Mouse (Mus musculus): ENCODE results near the gene Fbxo17. TPM values are rescaled to one million over a fixed set of nuclear protein-coding genes. Genes with fewer than 3 reads are reported as not detected.
A peak's percentile ranks its signal among the peaks of the same experiment; 100 is the strongest.
"Not testable (repeated sequence)": the region's sequence is repeated elsewhere in the genome, so short reads cannot be mapped to it uniquely, and the experiment has no call there.

Fbxo17 gene
- 5.1 and 6.1 TPM in 2 replicates for polyA plus RNA-seq (2015; fragmentation: Nextera tagmentation; extraction: Ambion mirVana)

- Histone ChIP-seq H3K36me3 (ENCODE audit: control insufficient read depth, insufficient read depth, low read length) (no peaks in the 10 kb centered on the region), H3K27me3 (replicated peaks; ENCODE audit: control insufficient read depth, insufficient read depth, low read length) (no peaks in the 10 kb centered on the region), H3K27ac (ENCODE audit: low read length) (peak within 1 kb of the TSS; percentile 33; the same call in 1 of the 2 replicates), H3K9me3 (ENCODE audit: control insufficient read depth, low read length) (no peaks in the 10 kb centered on the region), H3K4me1 (ENCODE audit: control insufficient read depth, insufficient read depth, low read length) (peaks cover 4% of the 10 kb centered on the region; the same call in 1 of the 2 replicates), H3K4me2 (ENCODE audit: low read depth, low read length) (peak within 1 kb of the TSS; percentile 82), H3K9ac (ENCODE audit: low read depth, low read length) (peak within 1 kb of the TSS; percentile 77), H3K4me3 (ENCODE audit: low read length) (peak within 1 kb of the TSS; percentile 57)
- WGBS = 3% methylated on average over 36 of the region's 36 CpGs
- ATAC-seq = peak; percentile 86
These were observed at the start of gene Fbxo17 for GRCm38 (mm10) chr7:28716590-28717281. Gene Fbxo17, plus strand, starts transcription at chr7:28716804.

GRCm38 (mm10) chr7:28671172-28671571, 45.4 kb upstream of the Fbxo17 start:
- Histone ChIP-seq H3K4me1 (ENCODE audit: control insufficient read depth, insufficient read depth, low read length) (no peaks in the 10 kb centered on the region), H3K36me3 (ENCODE audit: control insufficient read depth, insufficient read depth, low read length) (no peaks in the 10 kb centered on the region)
- whole genome bisulfite sequencing = 43% methylated on average over 4 of the region's 4 CpGs

DNA sequence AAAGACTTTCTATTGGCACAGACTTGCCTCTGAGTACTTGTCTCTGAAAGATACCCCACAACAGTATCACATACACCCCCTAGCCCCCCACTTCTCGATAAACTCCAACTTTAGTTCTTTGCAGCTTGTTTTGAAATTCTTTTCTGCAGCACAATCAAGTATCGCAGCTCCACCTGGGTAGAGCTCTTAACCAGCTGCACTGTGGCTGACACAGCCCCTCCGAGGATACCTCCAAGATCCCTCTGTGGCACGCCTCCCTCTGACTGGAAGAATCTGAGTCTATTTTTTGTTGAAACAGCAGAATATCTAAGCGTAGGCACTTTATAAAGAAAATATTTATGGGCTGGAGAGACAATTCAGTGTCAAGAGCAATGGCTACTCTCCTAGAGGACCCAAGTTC, 44.3 kb upstream of the Fbxo17 start:
- 89% methylated on average over 5 of the region's 5 CpGs for WGBS
- H3K9ac ChIP-seq (ENCODE audit: low read depth, low read length) = no peak overlapping the region
- H3K27me3 ChIP-seq (replicated peaks; ENCODE audit: control insufficient read depth, insufficient read depth, low read length) = no peaks in the 10 kb centered on the region
- no peaks in the 10 kb centered on the region for H3K36me3 ChIP-seq (ENCODE audit: control insufficient read depth, insufficient read depth, low read length)
- no peak for ATAC-seq
- no peaks in the 10 kb centered on the region for H3K4me1 ChIP-seq (ENCODE audit: control insufficient read depth, insufficient read depth, low read length)
- no peak overlapping the region for H3K27ac ChIP-seq (ENCODE audit: low read length)
- no peak overlapping the region for H3K4me3 ChIP-seq (ENCODE audit: low read length)
- no peak overlapping the region for H3K4me2 ChIP-seq (ENCODE audit: low read depth, low read length)
- no peaks in the 10 kb centered on the region for H3K9me3 ChIP-seq (ENCODE audit: control insufficient read depth, low read length)

More at GRCm38 (mm10) chr7:28671172-28671571, 45.4 kb upstream of the Fbxo17 start:
- no peak overlapping the region for H3K4me3 ChIP-seq (ENCODE audit: low read length)
- H3K9me3 ChIP-seq (ENCODE audit: control insufficient read depth, low read length) = no peaks in the 10 kb centered on the region
- ATAC-seq = no peak
- no peak overlapping the region for H3K9ac ChIP-seq (ENCODE audit: low read depth, low read length)
- H3K27ac ChIP-seq (ENCODE audit: low read length) = no peak overlapping the region
- no peaks in the 10 kb centered on the region for H3K27me3 ChIP-seq (replicated peaks; ENCODE audit: control insufficient read depth, insufficient read depth, low read length)
- H3K4me2 ChIP-seq (ENCODE audit: low read depth, low read length) = no peak overlapping the region

- 69% methylated on average over 5 of the region's 5 CpGs for WGBS
- H3K9ac ChIP-seq (ENCODE audit: low read depth, low read length); H3K4me1 ChIP-seq (ENCODE audit: control insufficient read depth, insufficient read depth, low read length); H3K27ac ChIP-seq (ENCODE audit: low read length); H3K27me3 ChIP-seq (replicated peaks; ENCODE audit: control insufficient read depth, insufficient read depth, low read length); H3K9me3 ChIP-seq (ENCODE audit: control insufficient read depth, low read length); ATAC-seq; H3K4me2 ChIP-seq (ENCODE audit: low read depth, low read length); H3K36me3 ChIP-seq (ENCODE audit: control insufficient read depth, insufficient read depth, low read length); H3K4me3 ChIP-seq (ENCODE audit: low read length): not testable (repeated sequence)
These were observed 43.8 kb upstream of the Fbxo17 start for GRCm38 (mm10) chr7:28672786-28673185.

DNA sequence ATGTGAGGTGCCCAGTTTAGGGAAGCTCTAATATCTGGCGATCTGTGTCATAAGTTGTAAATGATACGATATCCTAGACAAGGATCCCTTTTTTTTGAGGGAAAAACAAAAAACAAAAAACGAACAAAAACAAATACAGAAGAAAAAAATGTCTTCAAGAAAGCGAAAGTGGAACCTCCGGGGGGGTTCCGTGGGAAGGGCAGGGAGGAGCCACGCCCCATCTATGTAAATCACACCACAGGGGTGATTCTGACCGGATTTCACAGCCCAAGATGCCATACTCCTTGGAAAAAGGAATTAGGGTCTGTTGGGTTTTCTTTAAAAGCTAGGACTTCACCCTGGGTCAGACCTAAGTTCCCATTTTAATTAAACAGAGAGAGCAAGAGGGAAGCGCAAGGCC, 41.6 kb upstream of the Fbxo17 start:
- Histone ChIP-seq H3K9me3 (ENCODE audit: control insufficient read depth, low read length) (no peaks in the 10 kb centered on the region), H3K27ac (ENCODE audit: low read length) (no peak overlapping the region), H3K4me3 (ENCODE audit: low read length) (no peak overlapping the region), H3K4me1 (ENCODE audit: control insufficient read depth, insufficient read depth, low read length) (no peaks in the 10 kb centered on the region), H3K9ac (ENCODE audit: low read depth, low read length) (no peak overlapping the region), H3K27me3 (replicated peaks; ENCODE audit: control insufficient read depth, insufficient read depth, low read length) (no peaks in the 10 kb centered on the region), H3K4me2 (ENCODE audit: low read depth, low read length) (no peak overlapping the region), H3K36me3 (ENCODE audit: control insufficient read depth, insufficient read depth, low read length) (no peaks in the 10 kb centered on the region)
- no peak for ATAC-seq
- WGBS = 70% methylated on average over 9 of the region's 9 CpGs

- 43% methylated on average over 11 of the region's 11 CpGs for WGBS
- no peak overlapping the region for H3K27ac ChIP-seq (ENCODE audit: low read length)
- no peaks in the 10 kb centered on the region for H3K36me3 ChIP-seq (ENCODE audit: control insufficient read depth, insufficient read depth, low read length)
- H3K9me3 ChIP-seq (ENCODE audit: control insufficient read depth, low read length) = no peaks in the 10 kb centered on the region
- H3K4me1 ChIP-seq (ENCODE audit: control insufficient read depth, insufficient read depth, low read length) = no peaks in the 10 kb centered on the region
- no peaks in the 10 kb centered on the region for H3K27me3 ChIP-seq (replicated peaks; ENCODE audit: control insufficient read depth, insufficient read depth, low read length)
- no peak overlapping the region for H3K9ac ChIP-seq (ENCODE audit: low read depth, low read length)
- no peak overlapping the region for H3K4me2 ChIP-seq (ENCODE audit: low read depth, low read length)
- no peak for ATAC-seq
- no peak overlapping the region for H3K4me3 ChIP-seq (ENCODE audit: low read length)
These were observed 40.9 kb upstream of the Fbxo17 start for GRCm38 (mm10) chr7:28675746-28676145.

DNA sequence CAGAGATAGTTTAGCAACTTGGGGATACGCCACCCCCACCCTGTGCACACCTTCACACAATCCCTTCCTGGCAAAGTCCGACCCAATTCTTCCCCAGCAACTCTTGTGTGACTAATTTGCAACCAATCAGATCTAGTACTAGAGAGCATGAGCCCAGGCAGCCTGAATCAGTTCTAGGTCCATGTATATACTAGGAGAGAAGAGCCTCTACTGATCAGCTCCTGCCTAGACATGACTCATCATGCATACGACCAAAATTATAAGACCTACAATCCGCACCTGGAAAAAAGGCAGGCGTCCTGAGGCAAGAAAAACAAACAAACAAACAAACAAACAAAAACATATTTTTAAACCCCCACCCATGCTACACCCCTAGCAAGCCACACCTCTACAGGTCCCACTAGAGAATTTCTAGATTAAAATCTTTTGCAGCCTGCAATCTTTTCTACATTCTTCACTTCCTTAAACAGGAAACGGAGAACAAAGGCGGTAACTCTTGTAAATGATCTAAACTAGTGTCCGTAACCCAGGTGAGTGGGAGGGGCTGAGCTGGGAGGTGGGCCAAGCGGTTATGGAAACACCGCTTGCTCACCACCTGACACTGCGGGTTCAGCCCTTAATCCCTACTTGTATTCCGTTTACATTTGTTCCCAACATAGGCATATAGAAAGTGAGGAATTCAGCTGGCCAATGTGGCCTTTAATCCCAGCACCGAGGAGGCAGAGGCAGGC, 39.6 kb upstream of the Fbxo17 start:
- no peak overlapping the region for H3K4me2 ChIP-seq (ENCODE audit: low read depth, low read length)
- ATAC-seq = no peak
- H3K4me3 ChIP-seq (ENCODE audit: low read length) = no peak overlapping the region
- H3K36me3 ChIP-seq (ENCODE audit: control insufficient read depth, insufficient read depth, low read length) = no peaks in the 10 kb centered on the region
- no peaks in the 10 kb centered on the region for H3K4me1 ChIP-seq (ENCODE audit: control insufficient read depth, insufficient read depth, low read length)
- H3K27me3 ChIP-seq (replicated peaks; ENCODE audit: control insufficient read depth, insufficient read depth, low read length) = no peaks in the 10 kb centered on the region
- no peak overlapping the region for H3K9ac ChIP-seq (ENCODE audit: low read depth, low read length)
- H3K9me3 ChIP-seq (ENCODE audit: control insufficient read depth, low read length) = no peaks in the 10 kb centered on the region
- 75% methylated on average over 13 of the region's 13 CpGs for WGBS
- no peak overlapping the region for H3K27ac ChIP-seq (ENCODE audit: low read length)

DNA sequence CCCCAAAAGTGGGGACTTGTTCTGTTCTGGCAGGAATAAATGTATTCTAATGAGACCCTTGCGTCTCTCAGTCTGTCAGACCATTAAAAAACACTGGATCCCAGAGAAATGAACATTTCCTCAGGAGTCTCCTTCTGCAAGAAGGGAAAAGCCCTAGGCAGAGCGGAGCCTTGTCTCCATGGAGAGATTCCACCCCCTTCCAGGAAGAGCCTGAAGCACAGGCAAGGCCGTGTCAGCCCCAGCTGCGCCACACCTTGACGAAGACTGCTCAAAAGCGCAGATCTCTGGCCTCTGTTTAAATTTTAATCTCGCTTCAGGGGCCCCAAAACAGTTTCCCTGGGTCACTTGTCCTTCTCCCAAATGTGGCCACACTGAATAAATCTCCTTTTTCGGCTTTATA, 39.0 kb upstream of the Fbxo17 start:
- Histone ChIP-seq H3K4me3 (ENCODE audit: low read length) (no peak overlapping the region), H3K9me3 (ENCODE audit: control insufficient read depth, low read length) (no peaks in the 10 kb centered on the region), H3K27ac (ENCODE audit: low read length) (no peak overlapping the region), H3K4me2 (ENCODE audit: low read depth, low read length) (no peak overlapping the region), H3K9ac (ENCODE audit: low read depth, low read length) (no peak overlapping the region), H3K4me1 (ENCODE audit: control insufficient read depth, insufficient read depth, low read length) (no peaks in the 10 kb centered on the region), H3K27me3 (replicated peaks; ENCODE audit: control insufficient read depth, insufficient read depth, low read length) (no peaks in the 10 kb centered on the region), H3K36me3 (ENCODE audit: control insufficient read depth, insufficient read depth, low read length) (no peaks in the 10 kb centered on the region)
- WGBS = 90% methylated on average over 8 of the region's 8 CpGs
- no peak for ATAC-seq

- 52% methylated on average over 7 of the region's 7 CpGs for WGBS
- no peaks in the 10 kb centered on the region for H3K9me3 ChIP-seq (ENCODE audit: control insufficient read depth, low read length)
- no peak overlapping the region for H3K4me3 ChIP-seq (ENCODE audit: low read length)
- 0 out of 2 replicates have a peak, but pooled peaks cover 3% of the 10 kb centered on the region for H3K4me1 ChIP-seq (ENCODE audit: control insufficient read depth, insufficient read depth, low read length)
- no peak for ATAC-seq
- H3K9ac ChIP-seq (ENCODE audit: low read depth, low read length) = no peak overlapping the region
- no peak overlapping the region for H3K4me2 ChIP-seq (ENCODE audit: low read depth, low read length)
- no peaks in the 10 kb centered on the region for H3K36me3 ChIP-seq (ENCODE audit: control insufficient read depth, insufficient read depth, low read length)
- H3K27ac ChIP-seq (ENCODE audit: low read length) = no peak overlapping the region
- H3K27me3 ChIP-seq (replicated peaks; ENCODE audit: control insufficient read depth, insufficient read depth, low read length) = peaks cover 6% of the 10 kb centered on the region
These were observed 25.5 kb upstream of the Fbxo17 start for GRCm38 (mm10) chr7:28691075-28691474.

All from intestine, embryonic 16.5 days (tissue).